Mouse (Mus musculus) layer of hippocampus, adult 2 months (tissue): ENCODE measurements at regions not wholly inside any gene's neighbourhood (a gene's known extent, or its start where the extent isn't known, plus 50 kb on each side); places are given as distances from the start of the nearest gene placed in this dataset.

Experiments
- DNase-seq, 2 experiments: peaks; one replicate each; pipeline ENCODE4 v3.0.0; 2022; ENCODE audit warnings: low spot score in 2 of 2
- H3K27ac ChIP-seq: fragments of 200-600 bp; 2 replicates; pipeline ENCODE4 v1.8.1; 2022
- H3K4me3 ChIP-seq: fragments of 200-600 bp; 2 replicates; pipeline ENCODE4 v1.8.1; 2022; ENCODE audit warnings: mild to moderate bottlenecking
- CTCF ChIP-seq: fragments of 200-600 bp; conservative IDR thresholded peaks from 2 replicates; pipeline ENCODE4 v1.8.1; 2022; ENCODE audit warnings: antibody characterized with exemption, mild to moderate bottlenecking, moderate library complexity
- microRNA-seq, 2 experiments: library from miRNA; unstranded; fragments of <30 nt; microRNA quantifications; one replicate each; pipeline ENCODE4 v1.2.0; 2021

GRCm38 (mm10) chr10:37194131-37194797 is 55.5 kb upstream of the Marcks start:
- no peak for TF ChIP-seq CTCF
- DNase-seq, result no peak
- no peak overlapping the region for H3K4me3 ChIP-seq
- peak overlapping the region; percentile 18; the same call in 1 of the 2 replicates for H3K27ac ChIP-seq

GRCm38 (mm10) chr10:37192661-37193060 is 53.9 kb upstream of the Marcks start:
- DNase-seq, result no peak
- Histone ChIP-seq H3K27ac (no peak overlapping the region), H3K4me3 (no peak overlapping the region)
- TF ChIP-seq CTCF, result no peak

- TF ChIP-seq CTCF, result no peak
- Histone ChIP-seq H3K4me3 (no peak overlapping the region), H3K27ac (no peak overlapping the region)
- no peak for DNase-seq
Measured at GRCm38 (mm10) chr10:37190092-37190491, 51.4 kb upstream of the Marcks start.

Small RNA genes in the stretch of these regions (microRNA-seq; reads per million reads assigned to microRNA genes)
- gene Gm24710, result 0 reads per million in 2 experiments
